ENCODE assay signal across 13 mouse cellular contexts in genomic region chr2:132208246-132208881, GRCm38 (mm10). TPM values are rescaled to one million over a fixed set of nuclear protein-coding genes. Genes with fewer than 3 reads are reported as not detected.
A peak's percentile ranks its signal among the peaks of the same experiment; 100 is the strongest.
DNase-seq lines count a peak whose midpoint lies in the region; ATAC-seq and TF ChIP-seq lines count a peak whose summit lies in the region.
"Had no signal": no experiment of that assay in that cellular context is flagged by ENCODE, and none has a peak within 500 bp of the region (broad histone marks: within the 10 kb centered on the region; RNA-seq: fewer than 3 reads in every experiment).

No protein-coding gene starts in this region.

- peak; percentile 10 for DNase-seq in kidney, postnatal 14 days
- DNase-seq in G1E (ENCODE audit: low spot score) = peak; percentile 4
- DNase-seq in adrenal gland, postnatal 36 days = peak; percentile 65 to 69
- no peak for DNase-seq in gastrocnemius, adult 2 months
- no peak for DNase-seq in left cerebral cortex, postnatal 4 days
- DNase-seq: heart, postnatal 14 days had no signal

- H3K4me2 ChIP-seq in kidney, embryonic 16.5 days (replicated peaks; ENCODE audit: low read depth, low read length) = no peak overlapping the region
- H3K4me2 ChIP-seq in midbrain, embryonic 16.5 days (ENCODE audit: low read length) = no peak overlapping the region
- H3K4me2 ChIP-seq: embryonic facial prominence, embryonic 15.5 days; neural tube, embryonic 13.5 days had no signal

- no peak for ATAC-seq in kidney, embryonic 16.5 days (ENCODE audit: low FRiP score, low TSS enrichment)
- no peak for ATAC-seq in G1E (ENCODE audit: extremely low read depth, insufficient number of reproducible peaks, low FRiP score, poor library complexity, severe bottlenecking)
- ATAC-seq in megakaryocyte progenitor cell, adult 5-6 weeks (replicated peaks; ENCODE audit: poor library complexity) = peak; percentile 63
- no peak for ATAC-seq in midbrain, embryonic 16.5 days
- ATAC-seq: forebrain, embryonic 16.5 days had no signal

- no peaks in the 10 kb centered on the region for H3K4me1 ChIP-seq in kidney, embryonic 16.5 days (ENCODE audit: insufficient read depth, low read length)
- peaks cover 7% of the 10 kb centered on the region for H3K4me1 ChIP-seq in G1E (ENCODE audit: insufficient read depth, low read depth, low read length)
- no peaks in the 10 kb centered on the region for H3K4me1 ChIP-seq in midbrain, embryonic 16.5 days (ENCODE audit: control insufficient read depth, insufficient read depth, low read length)
- H3K4me1 ChIP-seq: embryonic facial prominence, embryonic 15.5 days; neural tube, embryonic 13.5 days had no signal

- no peak for TF ChIP-seq CTCF in G1E (IDR thresholded peaks at IDR 0.05; ENCODE audit: low read depth, low read length)
- TF ChIP-seq CTCF in gastrocnemius, adult 2 months (IDR thresholded peaks at IDR 0.05) = no peak

- H3K36me3 ChIP-seq in kidney, embryonic 16.5 days (ENCODE audit: insufficient read depth, low read length) = no peaks in the 10 kb centered on the region
- no peaks in the 10 kb centered on the region for H3K36me3 ChIP-seq in G1E (replicated peaks)
- no peaks in the 10 kb centered on the region for H3K36me3 ChIP-seq in midbrain, embryonic 16.5 days (ENCODE audit: control insufficient read depth, insufficient read depth, low read length)
- H3K36me3 ChIP-seq: embryonic facial prominence, embryonic 15.5 days; neural tube, embryonic 13.5 days had no signal

- WGBS in kidney, embryonic 16.5 days = 84% methylated on average over 8 of the region's 8 CpGs
- 85% methylated on average over 7 of the region's 8 CpGs for WGBS in midbrain, embryonic 16.5 days

- no peaks in the 10 kb centered on the region for H3K27me3 ChIP-seq in kidney, embryonic 16.5 days (ENCODE audit: insufficient read depth, low read length)
- peaks cover 14% of the 10 kb centered on the region for H3K27me3 ChIP-seq in G1E (ENCODE audit: insufficient read depth, low read length)
- no peaks in the 10 kb centered on the region for H3K27me3 ChIP-seq in midbrain, embryonic 16.5 days (ENCODE audit: control insufficient read depth, insufficient read depth, low read depth, low read length)
- H3K27me3 ChIP-seq: embryonic facial prominence, embryonic 15.5 days; neural tube, embryonic 13.5 days had no signal

- H3K9me3 ChIP-seq in kidney, embryonic 16.5 days (ENCODE audit: low read length) = no peaks in the 10 kb centered on the region
- no peaks in the 10 kb centered on the region for H3K9me3 ChIP-seq in G1E (replicated peaks)
- no peaks in the 10 kb centered on the region for H3K9me3 ChIP-seq in midbrain, embryonic 16.5 days (replicated peaks; ENCODE audit: control insufficient read depth, low read length, poor library complexity, severe bottlenecking)
- H3K9me3 ChIP-seq: embryonic facial prominence, embryonic 15.5 days; neural tube, embryonic 13.5 days had no signal

- intact Hi-C loops in gastrocnemius, adult 2 months (cut with DNase I) = no loop called here
- intact Hi-C loops in left cerebral cortex, postnatal 4 days (cut with DNase I) = no loop called here

- no peak overlapping the region for H3K4me3 ChIP-seq in kidney, embryonic 16.5 days (ENCODE audit: low read length)
- no peak overlapping the region for H3K4me3 ChIP-seq in G1E (ENCODE audit: low read depth, low read length)
- no peak overlapping the region for H3K4me3 ChIP-seq in midbrain, embryonic 16.5 days (ENCODE audit: low read depth, low read length)
- no peak overlapping the region for H3K4me3 ChIP-seq in gastrocnemius, adult 2 months
- H3K4me3 ChIP-seq: embryonic facial prominence, embryonic 15.5 days; neural tube, embryonic 13.5 days had no signal

- no peak overlapping the region for H3K9ac ChIP-seq in kidney, embryonic 16.5 days (replicated peaks; ENCODE audit: low read length)
- no peak overlapping the region for H3K9ac ChIP-seq in midbrain, embryonic 16.5 days (ENCODE audit: low read depth, low read length)
- H3K9ac ChIP-seq: embryonic facial prominence, embryonic 15.5 days; neural tube, embryonic 13.5 days had no signal

- no peak overlapping the region for H3K27ac ChIP-seq in kidney, embryonic 16.5 days (ENCODE audit: low read length)
- H3K27ac ChIP-seq in midbrain, embryonic 16.5 days (ENCODE audit: low read length) = no peak overlapping the region
- H3K27ac ChIP-seq in gastrocnemius, adult 2 months = no peak overlapping the region
- H3K27ac ChIP-seq: embryonic facial prominence, embryonic 15.5 days; kidney, postnatal 0 days; neural tube, embryonic 13.5 days had no signal

RNA-seq across cellular contexts. Expression of gene Tmem230, which starts 39.2 kb away (rescaled TPM):
- polyA plus RNA-seq in kidney, embryonic 16.5 days (2015; fragmentation: Nextera tagmentation; extraction: Ambion mirVana) = 49.8 and 50.1 TPM in 2 replicates
- total RNA-seq in G1E (2014; fragmentation: Nextera tagmentation) (113 and 147 TPM in 2 replicates), G1E (2017) (41.6 and 42.7 TPM in 2 replicates)
- 34.4 and 37.1 TPM in 2 replicates for polyA plus RNA-seq in G1E (2012)
- total RNA-seq in adrenal gland, postnatal 36 days (2021) = 10 to 100 TPM; 42.7 to 48.1 TPM
- total RNA-seq in megakaryocyte progenitor cell, adult 5-6 weeks (2015) = 60.6 and 64.6 TPM in 2 replicates
- 17.2 and 23.0 TPM in 2 replicates for total RNA-seq in megakaryocyte progenitor cell, adult 5-6 weeks (2017)
- 45.4 and 46.6 TPM in 2 replicates for polyA plus RNA-seq in midbrain, embryonic 16.5 days (2015; fragmentation: Nextera tagmentation; extraction: Ambion mirVana)
- total RNA-seq in gastrocnemius, adult 2 months (2021) = 10 to 100 TPM; 23.2 to 28.1 TPM
- total RNA-seq in left cerebral cortex, postnatal 4 days (2021) = 10 to 100 TPM; 23.5 to 23.9 TPM

RNA-seq across cellular contexts. Expression of gene Pcna, which starts 44.8 kb away (rescaled TPM):
- polyA plus RNA-seq in kidney, embryonic 16.5 days (2015; fragmentation: Nextera tagmentation; extraction: Ambion mirVana) = 248 and 265 TPM in 2 replicates
- total RNA-seq in G1E (2014; fragmentation: Nextera tagmentation) (249 and 267 TPM in 2 replicates), G1E (2017) (520 and 531 TPM in 2 replicates)
- 38.5 and 77.8 TPM in 2 replicates for polyA plus RNA-seq in G1E (2012)
- 100 to 1,000 TPM in 1 of 2 experiments, 10 to 100 TPM in 1; 96.5 to 111 TPM for total RNA-seq in adrenal gland, postnatal 36 days (2021)
- total RNA-seq in megakaryocyte progenitor cell, adult 5-6 weeks (2015) = 782 and 829 TPM in 2 replicates
- total RNA-seq in megakaryocyte progenitor cell, adult 5-6 weeks (2017) = 543 and 606 TPM in 2 replicates
- 88.2 and 94.7 TPM in 2 replicates for polyA plus RNA-seq in midbrain, embryonic 16.5 days (2015; fragmentation: Nextera tagmentation; extraction: Ambion mirVana)
- 10 to 100 TPM; 19.0 to 22.9 TPM for total RNA-seq in gastrocnemius, adult 2 months (2021)
- 10 to 100 TPM; 74.2 to 81.4 TPM for total RNA-seq in left cerebral cortex, postnatal 4 days (2021)

RNA-seq across cellular contexts. Expression of gene Cds2, which starts 54.6 kb away (rescaled TPM):
- 26.6 and 28.1 TPM in 2 replicates for polyA plus RNA-seq in kidney, embryonic 16.5 days (2015; fragmentation: Nextera tagmentation; extraction: Ambion mirVana)
- total RNA-seq in G1E (2014; fragmentation: Nextera tagmentation) (15.8 and 26.6 TPM in 2 replicates), G1E (2017) (17.6 and 19.6 TPM in 2 replicates)
- 8.6 and 12.6 TPM in 2 replicates for polyA plus RNA-seq in G1E (2012)
- 10 to 100 TPM; 71.2 to 73.3 TPM for total RNA-seq in adrenal gland, postnatal 36 days (2021)
- 6.9 and 9.3 TPM in 2 replicates for total RNA-seq in megakaryocyte progenitor cell, adult 5-6 weeks (2015)
- total RNA-seq in megakaryocyte progenitor cell, adult 5-6 weeks (2017) = 8.6 and 10.5 TPM in 2 replicates
- polyA plus RNA-seq in midbrain, embryonic 16.5 days (2015; fragmentation: Nextera tagmentation; extraction: Ambion mirVana) = 40.1 and 40.3 TPM in 2 replicates
- total RNA-seq in gastrocnemius, adult 2 months (2021) = 10 to 100 TPM; 13.0 to 17.7 TPM
- total RNA-seq in left cerebral cortex, postnatal 4 days (2021) = 100 to 1,000 TPM in 1 of 2 experiments, 10 to 100 TPM in 1; 96.4 to 110 TPM

Comparison
In these comparisons a context has a peak if more than half of its experiments do, and no peak if none do; other contexts are left out.
1. DNase-seq: peak in kidney, postnatal 14 days (single experiment), G1E (single experiment) and adrenal gland, postnatal 36 days (2 of 2); none in gastrocnemius, adult 2 months (single experiment) and left cerebral cortex, postnatal 4 days (single experiment).